Mouse (Mus musculus) ovary, postnatal 10 days (tissue): ENCODE data around the gene Gm11992.

Experiments used
- DNase-seq: peaks from one replicate; pipeline ENCODE4 v3.0.0; 2022; ENCODE audit warnings: low spot score

Gene Gm11992

GRCm38 (mm10) chr11:9048011-9048702, at the start of gene Gm11992:
Gene Gm11992, plus strand, starts transcription at chr11:9048594.
- DNase-seq: peak; percentile 58

GRCm38 (mm10) chr11:9008761-9009160, 39.6 kb upstream of the Gm11992 start:
- no peak for DNase-seq

- DNase-seq: no peak
Observed at GRCm38 (mm10) chr11:9010416-9010815, 38.0 kb upstream of the Gm11992 start.

DNA sequence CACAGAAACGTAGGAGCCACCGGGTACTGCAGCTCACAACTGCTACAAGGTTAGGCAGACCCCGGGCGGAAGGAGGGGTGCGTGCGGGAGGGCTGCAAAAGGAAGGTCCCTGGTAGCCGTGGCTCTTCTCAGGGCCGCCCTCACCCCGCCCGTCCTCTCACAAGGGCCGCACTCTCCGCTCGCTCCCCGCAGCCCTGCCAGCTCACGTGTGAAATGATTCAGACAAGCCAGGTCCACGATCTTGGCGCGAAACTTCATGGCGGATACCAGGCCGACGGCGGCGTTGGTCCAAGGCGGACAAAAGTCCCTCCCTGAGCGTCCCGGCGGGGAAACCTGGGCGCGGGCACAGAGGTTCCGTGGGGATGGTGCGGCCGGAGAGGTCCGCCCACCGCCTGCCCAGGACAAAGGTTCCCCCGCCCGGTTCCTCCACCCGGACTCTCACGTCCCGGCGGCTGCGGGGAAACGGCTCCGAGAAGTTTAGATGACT, 37.5 kb upstream of the Gm11992 start, which contains the start of gene Hus1:
TSS of gene Hus1 (minus strand) at position 339 of the 487 bp plus-strand sequence.
- peak; percentile 91 for DNase-seq

DNA sequence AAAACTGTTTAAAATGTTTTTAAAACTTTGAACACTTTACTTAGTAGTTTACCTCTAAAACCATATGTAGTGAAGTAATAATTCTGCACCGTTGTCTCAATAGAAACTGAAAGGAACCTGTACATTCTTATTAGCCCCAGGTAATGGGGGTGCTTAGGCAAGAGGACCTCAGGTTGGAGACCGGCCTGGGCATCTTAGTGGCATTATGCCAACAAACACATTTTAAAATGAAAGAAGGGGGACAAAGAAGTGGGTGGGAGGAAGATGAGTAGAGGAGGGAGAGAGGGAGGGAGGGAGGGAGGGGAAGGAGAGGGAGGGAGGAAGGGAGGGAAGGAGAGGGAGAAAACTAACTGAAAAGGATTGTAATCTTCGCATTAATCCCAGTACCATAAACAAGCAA, 37.0 kb upstream of the Gm11992 start:
- no peak for DNase-seq

DNA sequence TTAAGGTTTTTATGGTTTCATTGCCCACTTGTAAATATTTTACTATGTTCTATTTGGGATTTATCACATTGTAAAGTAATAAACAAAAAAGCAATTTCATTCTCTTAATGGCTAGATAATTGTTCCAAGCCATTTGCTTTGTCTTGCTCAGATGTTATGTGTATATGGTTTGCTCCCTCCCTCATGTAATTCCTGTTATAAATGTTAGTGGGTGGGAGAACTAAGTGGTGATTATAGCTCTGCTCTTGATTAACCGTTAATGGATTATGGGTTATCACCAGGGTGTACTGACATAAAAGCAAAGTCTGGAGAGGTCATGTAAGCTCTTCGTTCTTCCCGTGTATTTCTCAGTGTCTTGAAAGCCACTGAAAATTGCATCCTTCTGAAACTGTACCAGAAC, 33.7 kb upstream of the Gm11992 start:
- DNase-seq: no peak

- no peak for DNase-seq
Observed at GRCm38 (mm10) chr11:9018491-9019267, 29.7 kb upstream of the Gm11992 start.

DNA sequence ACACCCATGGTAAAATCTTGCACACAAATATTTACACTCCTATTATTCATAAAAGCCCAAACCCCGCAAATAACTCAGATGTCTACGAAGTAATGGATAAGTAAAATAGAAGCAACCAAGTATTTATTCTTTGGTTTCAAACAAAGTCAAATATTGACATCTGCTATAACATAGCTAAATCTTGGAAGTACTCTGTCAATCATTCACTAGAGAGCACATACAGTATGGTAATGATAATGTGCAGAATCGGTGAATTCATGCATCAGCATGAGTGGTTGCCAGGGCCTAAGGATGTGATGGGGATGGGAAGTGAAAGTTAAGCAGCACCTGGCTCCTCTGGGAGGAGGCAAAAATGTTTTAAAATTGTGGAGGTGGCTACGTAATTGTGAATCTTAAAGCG, 28.2 kb upstream of the Gm11992 start:
- DNase-seq: no peak

GRCm38 (mm10) chr11:9024782-9025181, 23.6 kb upstream of the Gm11992 start:
- no peak for DNase-seq

DNA sequence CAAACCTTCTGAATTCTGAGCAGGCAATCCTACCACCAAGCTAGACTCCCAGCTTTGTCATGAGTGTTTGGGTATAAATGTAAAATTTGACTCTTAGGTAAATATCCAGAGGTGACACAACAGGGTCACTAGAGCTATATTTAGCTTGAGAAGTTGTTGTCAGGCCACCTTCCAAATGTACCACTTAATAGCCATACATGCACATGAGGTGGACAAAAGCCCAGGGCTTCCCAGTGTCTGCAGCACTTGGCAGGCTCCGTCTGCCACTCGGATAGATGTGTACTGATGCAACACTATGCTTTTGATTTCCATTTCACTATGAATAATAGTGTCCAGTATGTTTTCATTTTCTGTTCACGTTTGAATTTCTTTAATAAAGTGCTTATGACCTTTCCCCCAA, 23.2 kb upstream of the Gm11992 start:
- DNase-seq: no peak

DNA sequence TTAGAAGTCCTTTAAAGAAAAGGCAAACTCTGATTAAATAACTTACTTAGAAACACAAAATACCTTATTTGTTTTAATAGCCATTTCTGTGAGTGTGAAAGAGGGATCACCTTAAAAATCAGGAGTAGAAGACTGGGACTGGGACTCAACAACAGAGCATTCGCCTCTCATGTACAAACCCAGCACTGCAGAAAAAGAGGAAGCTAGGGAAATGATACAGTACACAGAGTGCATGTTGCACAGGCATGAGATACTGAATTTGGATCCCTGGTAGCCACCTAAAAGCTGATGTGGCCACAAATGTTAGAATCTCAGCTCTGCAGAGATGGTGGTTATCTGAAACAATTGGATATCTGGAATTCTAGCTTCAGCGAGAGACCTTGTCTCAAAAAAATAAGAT, 16.9 kb upstream of the Gm11992 start:
- no peak for DNase-seq

DNA sequence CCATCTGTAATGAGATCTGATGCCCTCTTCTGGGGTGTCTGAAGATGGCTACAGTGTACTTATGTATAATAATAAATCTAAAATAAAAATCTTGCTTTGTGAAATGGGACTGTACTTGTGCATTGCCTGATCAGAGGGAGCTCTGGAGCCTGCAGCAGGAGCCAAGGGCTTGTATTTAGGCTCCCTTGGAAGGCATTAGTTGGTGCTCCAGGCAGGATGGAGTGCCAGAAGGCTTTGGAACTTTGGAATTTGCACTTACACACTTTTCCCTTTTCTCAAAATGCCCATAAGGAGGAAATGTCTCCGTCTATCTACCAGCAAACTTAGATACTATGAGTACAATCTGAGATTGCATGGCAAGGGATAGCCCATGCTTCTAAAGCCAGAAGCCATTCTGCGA, 1.8 kb upstream of the Gm11992 start:
- no peak for DNase-seq

DNA sequence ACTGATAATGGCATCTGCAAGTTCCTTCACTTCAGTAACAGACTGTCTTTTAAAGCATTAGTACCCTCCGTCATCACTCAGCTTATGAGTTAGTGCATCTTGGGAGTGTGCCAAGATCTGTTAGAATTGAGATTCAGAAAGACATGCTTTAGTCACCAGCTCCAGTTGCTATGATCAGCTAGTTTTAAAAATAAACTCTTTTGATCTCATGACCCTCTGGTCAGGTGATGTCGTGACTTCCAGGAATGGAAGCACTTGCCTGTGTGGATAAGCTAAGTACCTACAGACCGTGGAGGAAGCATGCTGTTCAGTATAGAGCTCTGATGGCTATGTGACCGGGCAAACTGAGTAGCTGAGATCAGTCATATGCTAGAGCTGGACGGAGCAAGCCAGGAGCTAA, 1.4 kb upstream of the Gm11992 start:
- no peak for DNase-seq

DNA sequence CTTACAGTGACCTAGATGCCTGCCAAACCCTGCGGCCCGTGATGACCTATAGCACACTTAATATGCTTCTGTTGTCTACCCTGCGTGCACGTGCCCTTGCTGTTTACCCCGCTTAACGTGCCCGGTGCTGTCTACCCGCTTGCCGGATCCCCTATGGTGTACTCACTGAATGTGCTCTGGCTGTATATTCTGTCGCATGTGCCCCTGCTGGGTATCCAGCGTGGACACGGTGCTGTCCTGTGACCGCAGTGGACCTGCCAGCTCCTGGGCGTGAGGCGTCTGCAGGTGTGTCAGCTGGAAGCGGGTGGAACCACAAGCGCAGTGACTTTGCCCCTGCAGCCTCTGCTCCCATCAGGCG, 288 bp downstream of the Gm11992 start, which contains the start of gene Sun3:
TSS of gene Sun3 (minus strand) at position 289 of the 358 bp plus-strand sequence.
- peak; percentile 2 for DNase-seq

DNA sequence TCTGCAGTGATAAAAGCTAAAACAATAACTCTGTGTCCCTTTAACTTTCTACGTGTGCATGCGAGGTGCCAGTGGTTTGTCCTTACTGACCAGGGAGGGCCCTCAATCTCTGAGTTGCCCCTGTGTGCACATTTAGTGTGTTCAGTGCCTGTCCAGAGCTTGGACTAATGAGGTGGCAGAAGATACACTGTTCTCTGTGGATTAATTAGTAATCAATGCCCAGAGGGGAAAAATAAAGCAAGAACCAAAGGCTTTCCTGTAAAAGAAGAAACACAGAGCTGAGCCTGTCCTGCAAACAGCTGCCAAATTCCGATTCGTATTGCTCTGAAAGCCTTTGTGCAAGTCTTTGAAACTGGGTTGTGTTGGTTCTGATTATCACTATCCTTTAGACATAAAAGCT, 1.8 kb downstream of the Gm11992 start:
- no peak for DNase-seq

- no peak for DNase-seq
Observed at GRCm38 (mm10) chr11:9051895-9052294, 3.5 kb downstream of the Gm11992 start.

- DNase-seq: no peak
Observed at GRCm38 (mm10) chr11:9056937-9057336, 8.5 kb downstream of the Gm11992 start.

DNA sequence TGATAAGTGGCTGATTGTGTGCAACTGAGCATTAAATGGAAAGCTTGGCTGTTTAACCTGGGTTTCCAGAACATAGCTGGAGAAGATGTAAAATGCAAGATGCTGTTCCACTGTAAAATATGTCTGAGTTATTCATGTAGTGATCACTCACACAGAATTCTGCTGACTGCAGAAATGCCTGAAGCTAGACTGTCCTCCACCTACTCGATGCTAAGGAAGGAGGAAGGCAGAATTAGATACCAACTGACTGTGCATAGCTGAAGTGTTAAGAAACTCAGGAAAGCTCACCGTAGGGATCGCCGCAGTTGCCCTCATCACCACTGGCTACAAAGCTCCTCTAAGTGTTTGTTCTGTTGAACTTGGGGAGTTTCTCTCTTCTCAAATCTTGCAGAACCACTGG, 9.3 kb downstream of the Gm11992 start:
- DNase-seq: no peak

DNA sequence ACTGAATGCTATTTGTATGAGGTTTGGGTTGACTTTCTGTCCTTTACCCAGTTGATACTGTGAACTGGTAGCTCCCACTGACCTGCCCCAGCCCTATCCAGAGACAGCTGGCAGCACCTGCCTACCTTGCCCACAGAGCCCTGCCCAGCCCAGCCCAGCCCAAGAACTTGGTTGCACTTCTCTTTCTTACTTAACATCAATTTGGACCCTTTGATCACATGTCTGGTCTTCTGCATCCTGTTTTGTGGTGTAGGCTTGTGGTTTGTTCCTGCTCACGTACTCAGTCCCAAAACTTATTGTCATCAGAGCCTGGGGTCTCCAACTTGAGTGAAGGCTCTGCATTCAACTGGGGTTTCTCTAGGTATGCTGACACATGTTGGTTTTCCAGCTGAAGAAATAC, 11.6 kb downstream of the Gm11992 start:
- DNase-seq: no peak

DNA sequence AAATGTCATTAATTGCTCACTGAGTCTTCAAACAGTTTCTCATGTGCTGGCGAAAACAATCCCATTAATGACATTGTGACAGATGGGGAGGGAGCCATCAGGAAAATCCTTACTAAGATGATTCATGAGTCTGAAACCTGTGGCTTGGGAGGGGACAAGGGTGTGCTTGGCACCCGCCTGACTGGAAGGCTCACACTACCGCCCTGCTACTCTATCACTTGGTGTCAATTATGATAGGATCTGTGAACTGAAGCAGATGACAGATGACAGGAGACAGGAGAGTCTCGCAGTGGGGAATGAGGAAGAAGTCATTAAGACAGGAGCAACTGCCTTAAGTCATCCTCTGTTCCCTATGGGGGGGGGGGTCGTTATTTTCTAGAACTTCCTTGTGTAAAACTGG, 12.1 kb downstream of the Gm11992 start:
- DNase-seq: no peak

DNA sequence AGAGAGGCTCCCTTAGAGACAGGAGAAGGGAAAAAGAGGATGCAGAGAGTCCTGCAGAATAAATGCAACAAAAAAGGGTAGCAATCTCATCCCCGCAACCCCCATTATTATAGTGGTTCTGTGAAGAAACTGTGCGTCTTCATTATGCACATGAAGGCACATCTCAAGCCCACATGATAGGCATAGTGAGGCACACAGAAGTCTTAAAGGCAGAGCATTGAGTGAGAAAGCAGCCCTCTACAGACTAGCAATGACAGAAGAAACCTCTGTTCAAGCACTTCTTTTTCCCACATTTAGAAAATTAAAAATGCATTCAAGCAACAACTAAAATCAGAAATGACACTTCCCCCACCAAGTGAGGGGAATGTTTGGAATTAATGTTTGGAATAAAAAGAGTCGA, 28.1 kb downstream of the Gm11992 start:
- no peak for DNase-seq

GRCm38 (mm10) chr11:9113189-9113588, 64.8 kb downstream of the Gm11992 start:
- DNase-seq: no peak

DNA sequence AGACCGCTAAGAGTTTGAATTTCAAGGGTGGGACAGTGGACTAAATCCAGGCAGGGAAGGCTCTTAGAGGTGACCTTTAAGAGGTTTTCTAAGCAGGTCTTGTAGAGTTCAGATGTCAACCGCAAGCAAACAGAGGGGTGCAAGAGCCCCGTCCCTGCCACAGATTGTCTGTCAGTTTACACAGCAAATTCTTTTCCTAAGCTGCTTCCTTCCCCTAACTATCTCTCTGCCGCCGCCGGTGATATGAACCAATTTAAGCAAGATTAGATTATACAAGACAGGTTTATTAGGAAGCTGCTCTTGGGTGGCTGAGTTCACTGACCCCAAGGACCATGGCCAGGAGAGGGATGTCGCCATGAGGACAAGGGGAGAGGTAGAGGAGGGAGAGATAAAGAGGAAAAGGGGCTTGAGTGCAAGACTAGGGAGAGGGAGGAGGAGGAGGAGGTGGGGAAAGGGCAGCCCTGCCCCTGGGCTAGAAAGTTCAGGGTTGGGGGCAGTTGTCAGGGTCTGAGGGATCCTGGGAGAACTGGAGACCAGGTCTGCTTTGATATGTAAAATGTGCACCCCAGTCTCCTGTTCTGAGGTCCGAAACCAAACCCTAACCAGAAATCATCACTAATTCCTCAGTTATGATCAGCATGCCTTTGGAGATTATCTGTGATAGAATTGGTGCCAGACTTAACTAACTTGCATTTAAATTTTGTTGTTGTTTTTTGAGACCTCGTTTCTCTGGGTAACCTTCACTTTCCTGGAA, 67.2 kb downstream of the Gm11992 start:
- DNase-seq: no peak
